Mouse (Mus musculus) limb, embryonic 14.5 days (tissue): ENCODE measurements around the gene Slc35b1. TPM values are rescaled to one million over a fixed set of nuclear protein-coding genes. Genes with fewer than 3 reads are reported as not detected.

Experiments used
- ATAC-seq: fragments of 200-750 bp; cut with Nextera tagmentation; 2 replicates; pipeline ENCODE4 v1.8.0; 2017; ENCODE audit warnings: low read depth, moderate number of reproducible peaks, moderate TSS enrichment; ENCODE audit not compliant: low FRiP score
- DNase-seq: peaks from one replicate; pipeline ENCODE4 v3.0.0-alpha.2; 2015; ENCODE audit warnings: low spot score
- H3K27ac ChIP-seq: fragments of 300-500 bp; sonication (generic); replicated peaks from 2 replicates; pipeline ENCODE4 v1.5.1; 2014; ENCODE audit warnings: low read depth, mild to moderate bottlenecking, low read length, moderate library complexity, mixed read lengths
- H3K27me3 ChIP-seq: fragments of 300-500 bp; sonication (generic); 2 replicates; pipeline ENCODE4 v1.6.1; 2014; ENCODE audit warnings: low read length, mixed read lengths; ENCODE audit not compliant: control insufficient read depth, insufficient read depth
- H3K36me3 ChIP-seq: fragments of 300-500 bp; sonication (generic); 2 replicates; pipeline ENCODE4 v1.6.1; 2014; ENCODE audit warnings: mild to moderate bottlenecking, low read length, moderate library complexity, mixed read lengths; ENCODE audit not compliant: control insufficient read depth, insufficient read depth
- H3K4me1 ChIP-seq: fragments of 300-500 bp; sonication (generic); 2 replicates; pipeline ENCODE4 v1.6.1; 2014; ENCODE audit warnings: antibody characterized with exemption, low read length, mixed read lengths; ENCODE audit not compliant: control insufficient read depth, insufficient read depth
- H3K4me2 ChIP-seq: fragments of 300-500 bp; sonication (generic); replicated peaks from 2 replicates; pipeline ENCODE4 v1.6.1; 2014; ENCODE audit warnings: low read depth, mild to moderate bottlenecking, low read length, moderate library complexity; ENCODE audit not compliant: severe bottlenecking
- H3K4me3 ChIP-seq: fragments of 300-500 bp; sonication (generic); replicated peaks from 2 replicates; pipeline ENCODE4 v1.5.1; 2014; ENCODE audit warnings: low read length
- H3K9ac ChIP-seq: fragments of 300-500 bp; sonication (generic); 2 replicates; pipeline ENCODE4 v1.6.1; 2014; ENCODE audit warnings: mild to moderate bottlenecking, low read depth, low read length, moderate library complexity; ENCODE audit not compliant: severe bottlenecking
- H3K9me3 ChIP-seq: fragments of 300-500 bp; sonication (generic); 2 replicates; pipeline ENCODE4 v1.6.1; 2016; ENCODE audit warnings: low read length; ENCODE audit not compliant: control insufficient read depth
- POLR2A ChIP-seq: fragments of 200-500 bp; IDR thresholded peaks from 2 replicates; pipeline ENCODE4 v1.8.0; 2012; ENCODE audit warnings: inconsistent platforms, mild to moderate bottlenecking, moderate library complexity, borderline replicate concordance; ENCODE audit not compliant: insufficient read depth, insufficient read length; ENCODE audit errors: extremely low read depth
- WGBS: fragments of 180-500 bp; shearing (Covaris S2); extraction: QIAGEN DNeasy Blood & Tissue Kit; methylation state at CpG from one replicate; pipeline ENCODE4 v1.1.7; 2014; 5-methylcytosine and 5-hydroxymethylcytosine counted together
- polyA plus RNA-seq, 2 experiments: library from polyadenylated mRNA; depleted of rRNA in 1 of 2; stranded (reverse) in 1 of 2; unstranded in 1 of 2; fragments of >200 nt; fragmentation: Nextera tagmentation in 1 of 2; extraction: Ambion mirVana in 1 of 2; gene quantifications; 2 replicates each; pipeline versions ENCODE4 v1.2.1 to v1.2.3; 2012 to 2014

The Slc35b1 gene
- polyA plus RNA-seq, 2 experiments: 98.1 to 117 TPM

- Histone ChIP-seq H3K9ac (no peak overlapping the region), H3K36me3 (peaks cover 36% of the 10 kb centered on the region), H3K4me1 (peaks cover 10% of the 10 kb centered on the region; the same call in 1 of the 2 replicates), H3K4me2 (no peak overlapping the region), H3K9me3 (no peaks in the 10 kb centered on the region), H3K27ac (no peak overlapping the region), H3K4me3 (no peak overlapping the region), H3K27me3 (no peaks in the 10 kb centered on the region)
- no peak for DNase-seq
- no peak for ATAC-seq
- no peak for TF ChIP-seq POLR2A
- WGBS: 15% methylated on average over 5 of the region's 5 CpGs
These were observed 9.0 kb downstream of the Slc35b1 start for GRCm38 (mm10) chr11:95393500-95393816.

- H3K27ac ChIP-seq: no peak overlapping the region
- no peak overlapping the region for H3K4me2 ChIP-seq
- H3K27me3 ChIP-seq: no peaks in the 10 kb centered on the region
- WGBS: 40% methylated on average over 5 of the region's 5 CpGs
- DNase-seq (no peak), ATAC-seq (no peak)
- H3K9me3 ChIP-seq: no peaks in the 10 kb centered on the region
- H3K4me3 ChIP-seq: no peak overlapping the region
- peaks cover 10% of the 10 kb centered on the region; the same call in 1 of the 2 replicates for H3K4me1 ChIP-seq
- H3K36me3 ChIP-seq: peaks cover 30% of the 10 kb centered on the region
- H3K9ac ChIP-seq: no peak overlapping the region
- TF ChIP-seq POLR2A: no peak
These were observed 9.6 kb downstream of the Slc35b1 start for GRCm38 (mm10) chr11:95394112-95394511.

- 0 out of 2 replicates have a peak, but pooled peaks cover 10% of the 10 kb centered on the region for H3K36me3 ChIP-seq
- 69% methylated on average over 1 of the region's 1 CpGs for WGBS
- no peak for TF ChIP-seq POLR2A
- H3K9me3 ChIP-seq: no peaks in the 10 kb centered on the region
- ATAC-seq (no peak), DNase-seq (no peak)
- no peaks in the 10 kb centered on the region for H3K27me3 ChIP-seq
- H3K4me3 ChIP-seq: no peak overlapping the region
- 0 out of 2 replicates have a peak overlapping the region, but pooled peaks have one; percentile 16 for H3K9ac ChIP-seq
- no peak overlapping the region for H3K4me2 ChIP-seq
- no peak overlapping the region for H3K27ac ChIP-seq
- peaks cover 10% of the 10 kb centered on the region; the same call in 1 of the 2 replicates for H3K4me1 ChIP-seq
These were observed 12.1 kb downstream of the Slc35b1 start for GRCm38 (mm10) chr11:95396548-95396947.

- Histone ChIP-seq H3K36me3 (no peaks in the 10 kb centered on the region), H3K4me1 (0 out of 2 replicates have a peak, but pooled peaks cover 4% of the 10 kb centered on the region), H3K27ac (no peak overlapping the region), H3K4me3 (no peak overlapping the region), H3K27me3 (no peaks in the 10 kb centered on the region), H3K9me3 (no peaks in the 10 kb centered on the region), H3K9ac (no peak overlapping the region), H3K4me2 (no peak overlapping the region)
- WGBS: 56% methylated on average over 14 of the region's 14 CpGs
- no peak for ATAC-seq
- peak; percentile 60 for DNase-seq
- no peak for TF ChIP-seq POLR2A
These were observed 13.6 kb downstream of the Slc35b1 start for GRCm38 (mm10) chr11:95397843-95398835.

GRCm38 (mm10) chr11:95399520-95400020 is 15.1 kb downstream of the Slc35b1 start:
- Histone ChIP-seq H3K4me1 (no peaks in the 10 kb centered on the region), H3K4me2 (no peak overlapping the region), H3K4me3 (no peak overlapping the region), H3K27me3 (no peaks in the 10 kb centered on the region), H3K36me3 (no peaks in the 10 kb centered on the region), H3K9me3 (no peaks in the 10 kb centered on the region), H3K27ac (no peak overlapping the region), H3K9ac (no peak overlapping the region)
- 69% methylated on average over 13 of the region's 13 CpGs for WGBS
- TF ChIP-seq POLR2A: no peak
- DNase-seq: no peak
- no peak for ATAC-seq
